Mouse (Mus musculus) ES-Bruce4 (cell line): ENCODE results near the gene Anxa2. TPM values are rescaled to one million over a fixed set of nuclear protein-coding genes. Genes with fewer than 3 reads are reported as not detected.

ENCODE experiments used
- H3K27ac ChIP-seq: 2 replicates; pipeline ENCODE4 v1.5.1; 2012; ENCODE audit warnings: low read length, inconsistent platforms; ENCODE audit not compliant: insufficient read depth
- H3K27me3 ChIP-seq: 2 replicates; pipeline ENCODE4 v1.6.1; 2012; ENCODE audit warnings: mild to moderate bottlenecking, low read length, inconsistent platforms; ENCODE audit not compliant: control insufficient read depth, poor library complexity, insufficient read depth, severe bottlenecking
- H3K36me3 ChIP-seq: 2 replicates; pipeline ENCODE4 v1.6.1; 2012; ENCODE audit warnings: inconsistent platforms, mild to moderate bottlenecking, low read length, moderate library complexity; ENCODE audit not compliant: control insufficient read depth, poor library complexity, insufficient read depth, severe bottlenecking
- H3K4me1 ChIP-seq: one replicate; pipeline ENCODE4 v1.8.1; 2011; ENCODE audit warnings: low read length; ENCODE audit not compliant: control insufficient read depth, insufficient read depth
- H3K4me3 ChIP-seq: 2 replicates; pipeline ENCODE4 v1.5.1; 2011; ENCODE audit warnings: low read depth, mild to moderate bottlenecking, low read length
- H3K9ac ChIP-seq: 2 replicates; pipeline ENCODE4 v1.6.1; 2012; ENCODE audit warnings: low read depth, mild to moderate bottlenecking, inconsistent platforms; ENCODE audit not compliant: poor library complexity, severe bottlenecking
- H3K9me3 ChIP-seq: replicated peaks from 2 replicates; pipeline ENCODE4 v1.6.1; 2012; ENCODE audit warnings: mild to moderate bottlenecking, low read length, inconsistent platforms; ENCODE audit not compliant: control insufficient read depth, poor library complexity, insufficient read depth, severe bottlenecking
- CTCF ChIP-seq: IDR thresholded peaks from one replicate; pipeline ENCODE4 v1.8.1; 2011; ENCODE audit warnings: low read depth, low read length
- EP300 ChIP-seq: IDR thresholded peaks from 2 replicates; pipeline ENCODE4 v1.6.1; 2011; ENCODE audit warnings: low read depth, low read length; ENCODE audit not compliant: insufficient read depth
- POLR2A ChIP-seq: IDR thresholded peaks from one replicate; pipeline ENCODE4 v1.8.1; 2011; ENCODE audit warnings: low read length; ENCODE audit not compliant: insufficient read depth
- polyA plus RNA-seq: library from polyadenylated mRNA; stranded (reverse); fragments of >200 nt; gene quantifications from 2 replicates; pipeline ENCODE4 v1.2.4, GENCODE M21; 2011; ENCODE audit warnings: low read depth; ENCODE audit not compliant: missing spikeins, insufficient read depth, insufficient read length

The Anxa2 gene
- polyA plus RNA-seq, 1 experiment: 139 TPM

DNA sequence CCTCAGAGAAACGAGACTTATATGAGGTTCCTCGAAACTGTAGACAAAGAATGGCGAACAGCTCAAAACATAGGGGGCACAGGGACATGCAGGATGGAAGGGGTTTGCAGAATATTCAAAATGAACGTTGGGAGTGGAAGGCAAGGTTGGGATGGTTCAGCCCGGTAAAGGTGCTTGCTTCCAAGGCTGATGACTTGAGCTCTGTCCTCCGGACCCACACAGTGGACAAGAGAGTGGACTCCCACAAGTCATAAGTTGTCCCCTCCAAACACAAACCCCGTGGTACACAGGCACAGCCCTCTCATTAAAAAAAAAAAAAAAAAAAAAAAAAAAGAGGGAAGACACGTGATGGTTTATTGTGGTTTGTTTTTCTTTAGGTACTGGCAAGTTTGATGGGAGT is 54.6 kb downstream of the Anxa2 start:
- Histone ChIP-seq H3K9me3 (no peaks in the 10 kb centered on the region), H3K27me3 (peaks cover 1% of the 10 kb centered on the region; the same call in 1 of the 2 replicates), H3K27ac (no peak overlapping the region), H3K9ac (no peak overlapping the region), H3K4me3 (no peak overlapping the region), H3K4me1 (no peaks in the 10 kb centered on the region), H3K36me3 (no peaks in the 10 kb centered on the region)
- TF ChIP-seq POLR2A: no peak
- TF ChIP-seq EP300: no peak
- no peak for TF ChIP-seq CTCF

DNA sequence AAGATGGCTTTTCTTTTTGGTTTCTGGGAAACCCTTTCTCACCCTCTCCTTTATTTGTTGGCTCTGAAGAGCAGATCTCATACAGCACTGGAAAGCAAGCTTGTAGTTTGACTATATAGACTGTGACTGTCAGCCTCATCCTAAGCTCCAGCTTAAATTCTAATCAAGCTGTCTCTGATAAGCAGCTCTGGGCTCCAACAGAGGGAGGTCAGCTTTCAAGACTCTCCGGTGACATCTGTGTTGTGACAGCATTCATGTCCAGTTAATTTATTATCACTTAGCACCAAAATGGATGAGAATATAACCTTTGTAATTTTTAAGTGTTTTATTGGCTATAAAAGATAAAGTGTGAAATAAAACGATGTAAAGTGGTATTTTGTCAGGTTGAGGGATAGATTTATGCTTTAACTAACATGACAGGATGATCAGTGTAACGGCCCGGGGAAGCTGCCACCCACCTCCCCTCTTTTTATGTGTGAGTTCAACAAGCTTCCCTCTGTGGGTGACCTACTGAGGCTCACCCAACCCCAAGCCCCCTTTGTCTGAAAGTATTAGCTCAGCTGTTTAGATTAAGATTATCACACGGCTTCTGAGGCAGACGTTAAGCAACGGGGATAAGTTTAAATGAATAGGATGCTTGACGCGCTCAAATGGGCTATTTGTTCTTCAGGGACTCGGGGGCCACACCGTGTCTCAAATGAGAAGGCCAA is 58.6 kb downstream of the Anxa2 start:
- no peaks in the 10 kb centered on the region for H3K4me1 ChIP-seq

DNA sequence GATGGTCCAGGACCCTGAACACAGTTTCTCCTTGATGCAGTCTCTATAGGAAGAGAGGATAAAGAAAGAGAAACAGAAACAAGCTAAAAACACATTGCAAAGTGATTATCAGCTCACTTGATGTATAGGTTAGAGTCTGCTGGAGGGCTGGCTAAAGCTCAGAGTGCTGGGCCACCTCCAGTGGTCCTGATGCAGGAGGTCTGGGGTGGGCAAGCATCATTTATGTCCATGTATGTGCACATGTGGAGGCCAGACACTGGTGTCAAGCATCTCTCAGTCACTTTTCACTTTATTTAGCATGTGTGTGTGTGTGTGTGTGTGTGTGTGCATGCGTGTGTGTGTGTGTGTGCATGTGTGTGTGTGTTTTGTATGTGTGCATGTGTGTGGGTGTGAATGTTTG is 59.3 kb downstream of the Anxa2 start:
- no peak overlapping the region for H3K4me3 ChIP-seq
- H3K9me3 ChIP-seq: no peaks in the 10 kb centered on the region
- no peaks in the 10 kb centered on the region for H3K27me3 ChIP-seq
- no peak overlapping the region for H3K9ac ChIP-seq
- no peak for TF ChIP-seq EP300
- TF ChIP-seq CTCF: no peak
- TF ChIP-seq POLR2A: no peak
- no peaks in the 10 kb centered on the region for H3K36me3 ChIP-seq
- H3K4me1 ChIP-seq: no peaks in the 10 kb centered on the region
- no peak overlapping the region for H3K27ac ChIP-seq

More for the DNA sequence above, 58.6 kb downstream of the Anxa2 start:
- Histone ChIP-seq H3K9me3 (no peaks in the 10 kb centered on the region), H3K27me3 (no peaks in the 10 kb centered on the region), H3K27ac (no peak overlapping the region), H3K36me3 (no peaks in the 10 kb centered on the region), H3K4me3 (no peak overlapping the region), H3K9ac (no peak overlapping the region)
- TF ChIP-seq CTCF (no peak), POLR2A (no peak), EP300 (no peak)

DNA sequence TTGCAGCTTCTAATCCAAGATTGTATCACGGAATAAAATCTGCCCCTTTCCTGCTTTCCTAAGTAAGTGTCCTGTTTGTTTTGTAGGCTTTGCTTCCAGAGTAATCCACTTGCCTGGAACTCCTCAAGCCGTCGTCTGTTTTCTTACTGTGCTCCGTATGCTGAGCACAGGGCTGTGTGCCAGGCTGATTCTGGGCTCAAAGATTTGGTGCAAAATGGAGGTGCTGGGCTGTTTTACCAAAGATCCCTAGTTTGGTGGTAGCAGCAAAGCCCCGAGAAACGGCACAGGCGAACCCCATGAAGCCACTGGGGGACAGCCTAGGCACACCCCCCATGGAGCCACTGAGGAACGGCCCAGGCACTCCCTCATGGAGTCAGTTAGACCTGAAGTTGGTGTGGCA is 60.8 kb downstream of the Anxa2 start:
- Histone ChIP-seq H3K27ac (no peak overlapping the region), H3K36me3 (no peaks in the 10 kb centered on the region), H3K4me3 (no peak overlapping the region), H3K9me3 (no peaks in the 10 kb centered on the region), H3K9ac (no peak overlapping the region), H3K27me3 (no peaks in the 10 kb centered on the region), H3K4me1 (no peaks in the 10 kb centered on the region)
- TF ChIP-seq POLR2A: no peak
- TF ChIP-seq CTCF: no peak
- TF ChIP-seq EP300: no peak

DNA sequence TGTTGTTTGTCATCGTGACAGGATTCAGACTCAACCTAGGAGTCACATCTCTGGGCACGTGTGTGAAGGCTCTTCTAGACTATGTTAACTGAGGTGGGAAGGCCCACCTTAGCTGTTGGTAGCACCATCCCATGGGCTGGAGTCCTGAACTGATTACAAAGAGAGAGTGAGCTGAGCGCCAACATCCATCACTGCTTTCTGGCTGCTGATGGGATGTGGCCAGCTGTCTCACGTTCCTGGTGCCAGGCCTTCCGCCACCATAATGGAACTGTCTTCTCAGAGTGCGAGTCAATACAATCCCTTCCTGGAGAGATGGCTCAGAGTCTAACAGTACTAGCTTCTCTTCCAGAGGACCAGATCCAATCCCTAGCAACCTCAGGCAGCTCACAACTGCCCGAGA is 62.0 kb downstream of the Anxa2 start:
- TF ChIP-seq POLR2A (no peak), EP300 (no peak), CTCF (no peak)
- H3K27ac ChIP-seq: no peak overlapping the region
- H3K27me3 ChIP-seq: no peaks in the 10 kb centered on the region
- H3K36me3 ChIP-seq: no peaks in the 10 kb centered on the region
- H3K9me3 ChIP-seq: no peaks in the 10 kb centered on the region
- no peak overlapping the region for H3K9ac ChIP-seq
- no peaks in the 10 kb centered on the region for H3K4me1 ChIP-seq
- H3K4me3 ChIP-seq: no peak overlapping the region

DNA sequence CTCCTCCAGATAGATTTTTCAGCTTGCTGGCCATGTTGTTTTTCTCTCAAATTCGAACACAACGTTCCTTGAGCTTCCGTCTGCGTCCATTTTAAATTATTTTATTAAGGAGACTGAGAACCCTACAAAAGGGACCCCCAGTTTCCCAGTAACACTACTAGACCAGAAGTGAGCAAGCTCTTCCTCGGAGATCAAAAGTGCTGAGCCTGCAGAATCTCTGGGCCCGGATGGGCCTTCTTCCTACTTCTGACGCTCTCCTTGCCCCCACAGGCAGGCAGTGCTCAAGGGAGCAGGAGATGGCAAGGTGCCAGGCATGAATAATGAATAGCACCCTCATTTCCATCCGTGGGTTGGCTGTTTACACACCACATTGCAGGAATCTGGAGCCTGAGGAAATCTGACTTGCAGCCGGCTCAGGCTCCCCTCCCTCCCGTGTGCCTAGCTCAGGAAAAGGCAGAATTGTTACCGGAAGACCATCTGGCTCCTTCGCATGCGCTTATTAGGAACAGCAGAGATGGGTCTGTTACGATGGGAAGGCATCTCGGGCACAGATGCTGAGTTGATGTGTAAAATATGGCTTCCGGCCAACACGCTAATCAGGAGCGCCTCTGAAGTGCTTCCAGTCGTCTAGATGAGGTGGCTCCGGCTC is 64.1 kb downstream of the Anxa2 start:
- no peaks in the 10 kb centered on the region for H3K36me3 ChIP-seq
- TF ChIP-seq POLR2A (no peak), CTCF (no peak), EP300 (no peak)

More for the DNA sequence above, 64.1 kb downstream of the Anxa2 start:
- Histone ChIP-seq H3K9ac (no peak overlapping the region), H3K27ac (no peak overlapping the region), H3K4me1 (no peaks in the 10 kb centered on the region), H3K27me3 (no peaks in the 10 kb centered on the region), H3K4me3 (no peak overlapping the region), H3K9me3 (no peaks in the 10 kb centered on the region)

Other genes starting within 250 kb of the Anxa2 start
- gene Ice2, start 55.7 kb upstream of the Anxa2 start, polyA plus RNA-seq: 20.2 and 25.7 TPM in 2 replicates